Mouse (Mus musculus): ENCODE results near the gene Sh3pxd2a. TPM values are rescaled to one million over a fixed set of nuclear protein-coding genes. Genes with fewer than 3 reads are reported as not detected.

Gene Sh3pxd2a
- total and polyA plus RNA-seq, 3 experiments = 3.9 to 11.3 TPM; not detected in 1

GRCm38 (mm10) chr19:47359166-47359931 is 104.9 kb downstream of the Sh3pxd2a start:
- no peak overlapping the region for H3K27ac ChIP-seq (ENCODE audit: control insufficient read depth, low read depth, low read length)
- H3K4me1 ChIP-seq (ENCODE audit: control insufficient read depth in 1 of 2, insufficient read depth in 2 of 2, low read length in 2 of 2) = no peaks in the 10 kb centered on the region
- no peaks in the 10 kb centered on the region for H3K9me3 ChIP-seq (replicated peaks; ENCODE audit: insufficient read depth, low read length)
- H3K4me3 ChIP-seq (ENCODE audit: control insufficient read depth in 1 of 2, insufficient read depth in 1 of 2, low read depth in 2 of 2, low read length in 2 of 2) = no peak overlapping the region
- H3K36me3 ChIP-seq (ENCODE audit: control insufficient read depth in 1 of 2, insufficient read depth in 2 of 2, low read length in 2 of 2) = no peaks in the 10 kb centered on the region
- no peaks in the 10 kb centered on the region for H3K79me2 ChIP-seq (ENCODE audit: control insufficient read depth, insufficient read depth, low read length, poor library complexity)
- DNase-seq (ENCODE audit: low read depth, low spot score) = no peak
- TF ChIP-seq GATA1 (IDR thresholded peaks at IDR 0.05; ENCODE audit: low read depth, low read length) = no peak
- TF ChIP-seq ZMIZ1 (IDR thresholded peaks at IDR 0.05; ENCODE audit: low read depth, low read length) = no peak
- no peak for TF ChIP-seq GABPA (IDR thresholded peaks at IDR 0.05; ENCODE audit: low read depth, low read length)
- no peak for TF ChIP-seq MAX (IDR thresholded peaks at IDR 0.05; ENCODE audit: low read length)
- TF ChIP-seq MYC (IDR thresholded peaks at IDR 0.05; ENCODE audit: low read depth, low read length) = no peak
- no peak for TF ChIP-seq ZNF384 (IDR thresholded peaks at IDR 0.05; ENCODE audit: low read depth, low read length)
- H3K27me3 ChIP-seq (ENCODE audit: control insufficient read depth in 1 of 2, insufficient read depth in 2 of 2, low read length in 2 of 2) = no peaks in the 10 kb centered on the region; a peak in 1 of 4 replicates
- no peak overlapping the region for H3K9ac ChIP-seq (ENCODE audit: control insufficient read depth, low read depth, low read length, poor library complexity, severe bottlenecking)

- no peaks in the 10 kb centered on the region for H3K36me3 ChIP-seq (ENCODE audit: control insufficient read depth in 1 of 2, insufficient read depth in 2 of 2, low read length in 2 of 2)
- no peak for DNase-seq (ENCODE audit: low read depth, low spot score)
- no peaks in the 10 kb centered on the region for H3K27me3 ChIP-seq (ENCODE audit: control insufficient read depth in 1 of 2, insufficient read depth in 2 of 2, low read length in 2 of 2)
Measured at GRCm38 (mm10) chr19:47357297-47357696, 106.9 kb downstream of the Sh3pxd2a start.

GRCm38 (mm10) chr19:47356188-47356857 is 107.9 kb downstream of the Sh3pxd2a start:
- Histone ChIP-seq H3K4me3 (ENCODE audit: control insufficient read depth in 1 of 2, insufficient read depth in 1 of 2, low read depth in 2 of 2, low read length in 2 of 2) (no peak overlapping the region), H3K36me3 (ENCODE audit: control insufficient read depth in 1 of 2, insufficient read depth in 2 of 2, low read length in 2 of 2) (no peaks in the 10 kb centered on the region), H3K4me1 (ENCODE audit: control insufficient read depth in 1 of 2, insufficient read depth in 2 of 2, low read length in 2 of 2) (no peaks in the 10 kb centered on the region), H3K9ac (ENCODE audit: control insufficient read depth, low read depth, low read length, poor library complexity, severe bottlenecking) (no peak overlapping the region), H3K79me2 (ENCODE audit: control insufficient read depth, insufficient read depth, low read length, poor library complexity) (no peaks in the 10 kb centered on the region), H3K27ac (ENCODE audit: control insufficient read depth, low read depth, low read length) (no peak overlapping the region), H3K27me3 (ENCODE audit: control insufficient read depth in 1 of 2, insufficient read depth in 2 of 2, low read length in 2 of 2) (no peaks in the 10 kb centered on the region), H3K9me3 (replicated peaks; ENCODE audit: insufficient read depth, low read length) (no peaks in the 10 kb centered on the region)
- peak; percentile 82 for DNase-seq (ENCODE audit: low read depth, low spot score)
- TF ChIP-seq RAD21 (IDR thresholded peaks at IDR 0.05; ENCODE audit: low read depth, low read length) (peak; percentile 79), E2F4 (IDR thresholded peaks at IDR 0.05; ENCODE audit: borderline replicate concordance, low read depth, low read length) (no peak), GABPA (IDR thresholded peaks at IDR 0.05; ENCODE audit: low read depth, low read length) (no peak), ZC3H11A (IDR thresholded peaks at IDR 0.05; ENCODE audit: low read depth, low read length) (peak; percentile 41), CTCF (IDR thresholded peaks at IDR 0.05 in 2 of 3, conservative IDR thresholded peaks at IDR 0.05 in 1 of 3; ENCODE audit: control insufficient read depth in 1 of 3, insufficient read depth in 1 of 3, low read depth in 2 of 3, low read length in 3 of 3, poor library complexity in 1 of 3, severe bottlenecking in 1 of 3) (peak; percentile 80 to 96 (median 87)), ELF1 (IDR thresholded peaks at IDR 0.05; ENCODE audit: low read depth, low read length) (0 out of 2 replicates have a peak, but pooled peaks have one; percentile 29), HCFC1 (IDR thresholded peaks at IDR 0.05; ENCODE audit: low read depth, low read length) (0 out of 2 replicates have a peak, but pooled peaks have one; percentile 21), EP300 (IDR thresholded peaks at IDR 0.05; ENCODE audit: low read depth in 1 of 2, low read length in 2 of 2) (no peak), JUND (IDR thresholded peaks at IDR 0.05; ENCODE audit: low read depth, low read length) (no peak), SMC3 (IDR thresholded peaks at IDR 0.05; ENCODE audit: low read depth, low read length) (peak; percentile 66)

More at GRCm38 (mm10) chr19:47357297-47357696, 106.9 kb downstream of the Sh3pxd2a start:
- Histone ChIP-seq H3K9ac (ENCODE audit: control insufficient read depth, low read depth, low read length, poor library complexity, severe bottlenecking) (no peak overlapping the region), H3K4me3 (ENCODE audit: control insufficient read depth in 1 of 2, insufficient read depth in 1 of 2, low read depth in 2 of 2, low read length in 2 of 2) (no peak overlapping the region), H3K27ac (ENCODE audit: control insufficient read depth, low read depth, low read length) (no peak overlapping the region), H3K4me1 (ENCODE audit: control insufficient read depth in 1 of 2, insufficient read depth in 2 of 2, low read length in 2 of 2) (no peaks in the 10 kb centered on the region), H3K79me2 (ENCODE audit: control insufficient read depth, insufficient read depth, low read length, poor library complexity) (no peaks in the 10 kb centered on the region), H3K9me3 (replicated peaks; ENCODE audit: insufficient read depth, low read length) (no peaks in the 10 kb centered on the region)
- TF ChIP-seq POLR2AphosphoS2 (IDR thresholded peaks at IDR 0.05; ENCODE audit: low read length) (no peak), HCFC1 (IDR thresholded peaks at IDR 0.05; ENCODE audit: low read depth, low read length) (no peak), NRF1 (IDR thresholded peaks at IDR 0.05; ENCODE audit: insufficient read depth, low read depth, low read length, poor library complexity, severe bottlenecking) (no peak), JUND (IDR thresholded peaks at IDR 0.05; ENCODE audit: low read depth, low read length) (no peak), ELF1 (IDR thresholded peaks at IDR 0.05; ENCODE audit: low read depth, low read length) (no peak), USF2 (IDR thresholded peaks at IDR 0.05; ENCODE audit: borderline replicate concordance in 1 of 2, insufficient read depth in 1 of 2, low read depth in 1 of 2, low read length in 2 of 2) (no peak), TCF12 (IDR thresholded peaks at IDR 0.05; ENCODE audit: low read depth, low read length) (no peak), POLR2A (IDR thresholded peaks at IDR 0.05; ENCODE audit: control insufficient read depth in 1 of 2, insufficient read depth in 1 of 2, low read depth in 1 of 2, low read length in 2 of 2, poor library complexity in 1 of 2) (no peak), MAX (IDR thresholded peaks at IDR 0.05; ENCODE audit: low read length) (no peak), ZC3H11A (IDR thresholded peaks at IDR 0.05; ENCODE audit: low read depth, low read length) (no peak), MAFK (IDR thresholded peaks at IDR 0.05; ENCODE audit: borderline replicate concordance, low read depth, low read length) (no peak)
